Mouse (Mus musculus) cerebral cortex, adult 2 months (tissue): ENCODE measurements around the gene E2f4.

Source experiments
- WGBS: fragments of 180-500 bp; shearing (Covaris S2); methylation state at CpG from one replicate; pipeline ENCODE4 v1.1.7; 2018; 5-methylcytosine and 5-hydroxymethylcytosine counted together

E2f4 gene

DNA sequence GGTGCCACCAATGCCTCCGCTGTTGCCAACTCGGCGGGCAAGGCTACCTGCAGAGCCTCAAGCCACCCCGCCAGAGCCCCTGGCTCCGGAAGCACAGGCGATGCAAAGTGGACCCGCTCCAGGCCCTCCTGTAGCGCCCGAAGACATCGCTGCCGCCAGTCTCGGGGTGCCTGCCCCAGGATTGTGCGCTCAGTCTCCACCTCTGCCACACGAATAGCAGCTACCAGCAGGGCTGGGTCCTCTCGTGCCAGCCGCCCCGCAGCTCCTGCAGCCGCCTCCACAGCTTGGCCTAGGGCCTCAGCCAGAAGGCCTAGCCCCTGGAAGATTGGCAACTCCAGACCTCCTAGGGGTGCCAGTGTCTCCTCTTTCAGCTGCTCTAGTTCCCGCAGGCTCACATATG, 4.1 kb upstream of the E2f4 start:
- WGBS = 81% methylated on average over 19 of the region's 19 CpGs

DNA sequence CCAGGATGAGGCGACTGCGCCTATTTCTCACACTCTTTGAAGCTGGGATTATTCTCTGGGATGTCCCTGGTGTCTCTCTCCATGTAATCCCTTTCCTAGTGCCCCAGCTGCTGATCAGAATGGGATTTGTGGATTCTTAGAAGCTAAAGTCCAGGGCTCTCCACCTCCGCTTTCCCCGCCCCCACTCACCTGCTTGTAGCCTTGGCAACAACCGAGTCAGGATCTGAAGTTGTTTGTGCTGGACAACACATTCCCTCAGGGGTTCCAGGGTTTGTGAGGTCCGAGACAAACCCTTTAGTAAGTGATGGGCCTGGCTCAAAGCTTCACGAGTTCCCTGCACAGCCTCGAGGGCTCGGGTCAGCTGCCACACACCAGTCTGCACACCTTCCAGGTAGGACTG, 2.7 kb upstream of the E2f4 start:
- 66% methylated on average over 9 of the region's 9 CpGs for WGBS

DNA sequence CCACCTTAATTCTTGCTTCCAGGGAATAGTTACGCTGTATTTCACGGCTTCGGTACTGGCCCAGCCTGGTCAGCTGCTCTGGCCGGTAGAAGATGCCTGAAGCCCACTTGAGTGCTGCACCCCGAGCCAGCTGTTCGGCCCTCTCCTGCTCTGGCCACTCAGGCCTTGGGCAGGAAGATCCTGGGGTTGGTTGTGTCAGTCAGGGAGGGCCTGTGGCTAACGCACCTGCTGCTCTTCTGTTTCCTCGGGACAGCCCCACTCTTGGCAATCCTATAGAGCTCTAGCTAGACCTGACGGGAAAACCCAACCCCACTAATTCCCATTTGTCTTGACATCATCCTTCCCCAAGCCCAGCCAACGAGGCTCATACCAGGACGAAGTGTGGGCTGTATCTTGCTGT, 2.2 kb upstream of the E2f4 start:
- 67% methylated on average over 11 of the region's 11 CpGs for WGBS

DNA sequence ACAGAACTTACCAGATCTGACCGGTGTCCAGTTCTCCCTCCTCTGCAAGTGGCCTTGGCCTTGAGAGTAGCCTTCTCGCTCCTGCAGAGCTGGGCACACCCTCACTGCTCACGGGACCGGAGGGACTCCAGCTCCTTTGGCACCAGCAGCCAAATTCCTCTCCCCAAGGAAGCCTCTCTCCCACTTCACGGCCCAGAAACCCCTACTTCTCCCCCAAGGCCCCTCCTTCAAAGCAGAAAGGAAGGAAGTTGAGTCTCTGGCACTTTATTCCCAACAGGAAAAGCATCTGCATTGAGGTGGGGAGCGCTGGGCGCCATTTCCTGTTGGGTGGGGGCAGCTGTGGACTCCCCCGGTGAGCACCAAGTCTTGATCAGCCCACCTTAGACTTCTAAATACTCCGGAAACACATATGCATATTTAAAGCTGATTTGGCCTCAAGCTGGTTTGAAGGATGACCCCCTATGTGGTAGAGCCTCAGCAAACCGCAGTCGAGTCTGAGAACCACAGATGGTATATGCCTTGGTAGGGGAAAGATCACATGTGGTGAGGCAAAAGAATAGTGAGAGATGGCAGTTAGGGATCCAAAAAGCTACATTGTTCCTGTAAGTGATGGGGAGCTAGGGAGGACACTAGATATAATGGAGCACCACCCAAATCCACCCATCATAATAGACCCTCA, 1.4 kb upstream of the E2f4 start, which contains the start of gene Exoc3l:
TSS of gene Exoc3l (minus strand) at position 207 of the 679 bp plus-strand sequence.
- 69% methylated on average over 11 of the region's 11 CpGs for WGBS

DNA sequence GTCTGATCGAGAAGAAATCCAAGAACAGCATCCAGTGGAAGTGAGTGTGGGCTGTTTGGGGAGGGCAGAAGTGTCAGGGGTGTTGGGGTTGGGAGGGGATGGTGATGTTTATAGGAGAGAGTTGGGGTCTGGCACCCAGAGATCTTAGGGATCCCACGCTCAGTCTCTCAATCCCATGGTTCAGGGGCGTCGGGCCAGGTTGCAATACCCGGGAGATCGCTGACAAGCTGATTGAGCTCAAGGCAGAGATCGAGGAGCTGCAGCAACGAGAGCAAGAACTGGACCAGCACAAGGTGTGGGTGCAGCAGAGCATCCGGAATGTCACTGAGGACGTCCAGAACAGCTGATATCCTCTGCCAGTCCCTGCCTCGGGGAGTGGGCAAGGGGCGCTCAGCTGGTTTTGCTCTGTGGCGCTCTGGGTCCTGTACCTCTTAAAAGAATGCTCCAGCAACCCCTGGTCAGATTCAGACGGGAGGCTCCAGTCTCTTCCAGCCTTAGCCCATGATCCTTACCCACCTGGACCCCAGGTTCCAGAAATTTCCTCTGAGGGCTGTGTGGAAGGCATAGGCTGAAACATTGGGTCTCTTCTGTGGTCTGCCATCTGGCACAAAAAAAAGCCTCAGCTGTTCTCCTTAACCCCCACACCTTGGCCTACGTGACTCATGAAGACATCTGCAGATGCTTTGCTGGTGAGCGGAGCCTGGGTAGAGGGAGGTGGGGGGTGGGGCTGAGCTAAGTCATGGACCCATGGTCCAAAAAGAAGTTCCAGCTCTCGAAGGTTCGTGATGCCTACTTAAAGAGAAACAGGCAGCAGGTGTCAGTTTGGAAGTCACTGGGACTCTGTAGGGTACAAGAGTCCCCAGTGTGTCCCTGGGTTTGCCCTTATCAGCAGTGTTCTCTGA, 1.1 kb downstream of the E2f4 start:
- WGBS = 45% methylated on average over 18 of the region's 18 CpGs

GRCm38 (mm10) chr8:105299962-105300361, 2.5 kb downstream of the E2f4 start:
- WGBS = 94% methylated on average over 8 of the region's 8 CpGs

DNA sequence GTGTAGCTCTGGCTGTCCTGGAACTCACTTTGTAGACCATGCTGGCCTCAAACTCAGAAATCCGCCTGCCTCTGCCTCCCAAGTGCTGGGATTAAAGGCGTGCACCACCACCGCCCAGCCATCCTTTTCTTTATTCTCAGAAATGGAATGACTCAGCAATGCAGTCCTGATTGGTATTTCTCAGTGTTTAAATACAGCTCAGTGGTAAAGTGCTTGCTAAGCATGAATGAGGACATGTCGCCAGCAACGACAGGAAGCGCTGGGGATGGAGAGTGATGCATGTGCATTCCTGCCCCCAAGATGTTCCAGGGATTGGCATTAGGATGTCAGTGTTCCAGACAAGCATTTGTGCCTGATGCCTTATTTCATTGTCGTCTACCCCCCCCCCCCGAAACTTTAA, 5.9 kb downstream of the E2f4 start:
- WGBS = 50% methylated on average over 8 of the region's 8 CpGs

DNA sequence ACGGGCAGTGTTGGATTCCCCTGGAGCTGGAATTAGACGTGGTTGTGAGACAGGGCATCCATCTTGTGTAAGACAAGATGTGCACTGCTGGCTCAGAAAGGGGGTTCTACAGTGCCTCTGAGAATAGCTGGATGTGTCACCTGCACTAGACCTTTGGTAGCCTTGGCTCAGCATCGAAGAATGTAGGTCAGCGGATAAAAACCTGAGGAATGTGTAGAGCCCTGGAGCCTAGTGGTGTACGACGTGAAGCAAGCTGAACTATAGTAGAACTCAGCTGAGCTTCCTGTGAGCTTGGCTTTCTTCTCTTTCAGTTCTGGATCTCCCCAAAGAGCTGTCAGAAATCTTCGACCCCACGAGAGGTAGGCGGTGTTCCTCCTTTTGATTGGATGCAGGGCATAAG, 6.4 kb downstream of the E2f4 start:
- WGBS = 53% methylated on average over 9 of the region's 9 CpGs

DNA sequence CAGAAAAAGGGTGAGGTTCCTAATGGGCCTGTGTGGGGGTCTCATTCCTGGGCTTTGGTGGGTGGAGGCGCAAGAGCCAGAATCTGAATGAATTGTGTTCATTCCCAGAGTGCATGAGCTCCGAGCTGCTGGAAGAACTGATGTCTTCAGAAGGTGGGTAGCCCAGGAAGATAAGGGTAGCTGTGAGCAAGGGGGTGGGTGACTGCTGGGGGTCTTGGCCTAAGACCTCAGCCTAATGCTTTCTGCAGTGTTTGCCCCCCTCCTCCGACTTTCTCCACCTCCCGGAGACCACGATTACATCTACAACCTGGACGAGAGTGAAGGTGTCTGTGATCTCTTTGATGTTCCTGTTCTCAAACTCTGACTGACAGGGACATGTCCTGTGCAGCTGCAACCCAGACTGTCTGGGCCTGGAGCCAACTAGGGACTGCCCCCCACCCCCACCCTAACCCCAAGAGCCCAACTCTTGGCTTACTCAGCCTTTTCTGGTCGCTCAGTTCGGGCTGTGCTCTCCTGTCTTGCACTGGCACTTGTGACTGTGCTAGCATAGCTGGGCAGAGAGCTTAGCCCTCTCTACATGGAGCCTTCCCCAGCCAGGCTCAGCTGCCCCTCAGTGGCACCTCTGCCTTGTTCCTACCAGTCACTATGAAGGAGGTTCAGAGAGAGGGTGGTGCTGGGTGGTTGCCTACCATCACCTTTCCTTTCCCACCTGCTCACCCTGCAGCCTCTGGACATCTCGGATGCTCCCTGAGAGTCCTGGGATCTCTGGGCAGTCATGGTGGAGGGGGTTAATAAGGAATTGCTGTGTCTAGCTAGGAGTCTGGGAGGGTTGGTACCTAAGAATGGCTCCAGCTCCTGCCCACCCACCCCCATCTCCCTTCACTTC, 7.1 kb downstream of the E2f4 start:
- 36% methylated on average over 9 of the region's 9 CpGs for WGBS

DNA sequence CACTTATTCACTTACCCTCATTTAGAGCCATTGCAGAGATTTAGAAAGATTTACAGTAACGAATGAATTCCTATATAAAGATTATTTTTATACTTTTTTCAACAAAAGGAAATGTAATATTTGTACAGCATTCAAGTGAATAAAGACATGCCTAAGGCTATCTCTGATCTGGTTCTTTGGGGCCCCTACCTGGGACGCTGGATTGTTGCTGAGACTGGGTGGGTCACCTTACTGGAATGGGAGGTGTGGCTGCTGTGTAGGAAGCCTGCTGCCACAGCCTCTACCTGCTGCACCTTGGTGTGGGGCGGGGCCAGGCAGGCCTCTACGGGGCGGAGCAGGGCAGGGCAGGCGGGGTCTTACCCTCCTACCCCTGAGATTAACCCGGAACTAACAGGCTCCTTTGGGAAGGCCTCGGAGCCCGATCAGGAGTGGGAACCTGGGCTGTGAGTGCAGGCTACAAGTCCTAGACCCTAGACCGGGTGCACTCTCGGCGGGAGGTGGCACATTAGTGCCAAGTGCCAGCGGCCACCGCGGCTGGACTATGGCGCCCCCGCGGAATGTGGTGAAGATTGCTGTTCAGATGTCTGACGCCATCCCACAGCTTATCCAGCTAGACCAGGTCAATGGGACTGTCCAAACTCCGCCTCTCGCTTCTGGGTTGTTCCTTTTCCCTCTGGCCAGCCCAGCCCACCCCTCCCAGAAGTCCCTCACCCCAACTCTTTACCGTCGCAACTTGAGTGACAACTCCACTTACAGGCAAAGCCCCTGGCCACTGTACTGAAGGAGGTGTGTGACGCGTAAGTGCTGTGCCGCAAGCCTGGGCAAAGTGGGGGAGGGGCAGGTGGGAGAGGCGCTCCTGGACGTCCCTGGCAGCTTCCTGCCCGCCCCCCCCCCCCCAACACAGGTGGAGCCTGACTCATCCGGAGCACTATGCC, 8.0 kb downstream of the E2f4 start, which contains the start of gene Elmo3:
TSS of gene Elmo3 (plus strand) at position 391 of the 935 bp plus-strand sequence.
- WGBS = 6% methylated on average over 29 of the region's 30 CpGs

GRCm38 (mm10) chr8:105306146-105306691, 8.8 kb downstream of the E2f4 start:
- 48% methylated on average over 5 of the region's 5 CpGs for WGBS

DNA sequence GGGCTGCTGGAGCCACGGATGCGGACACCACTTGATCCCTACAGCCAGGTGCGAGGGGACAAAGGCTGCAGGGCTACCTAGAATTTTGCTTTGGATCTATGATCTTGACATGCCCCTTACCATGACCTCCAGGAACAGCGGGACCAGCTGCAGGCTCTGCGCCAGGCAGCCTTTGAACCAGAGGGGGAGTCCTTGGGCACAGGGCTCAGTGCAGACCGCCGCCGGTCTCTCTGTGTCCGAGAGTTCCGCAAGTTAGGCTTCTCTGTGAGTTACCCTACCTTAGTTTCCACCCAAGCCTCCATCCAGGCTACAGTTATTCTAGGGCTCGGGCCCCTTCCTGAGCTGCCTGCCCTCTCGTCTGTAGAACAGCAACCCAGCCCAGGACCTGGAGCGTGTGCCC, 10.2 kb downstream of the E2f4 start:
- 95% methylated on average over 13 of the region's 13 CpGs for WGBS

DNA sequence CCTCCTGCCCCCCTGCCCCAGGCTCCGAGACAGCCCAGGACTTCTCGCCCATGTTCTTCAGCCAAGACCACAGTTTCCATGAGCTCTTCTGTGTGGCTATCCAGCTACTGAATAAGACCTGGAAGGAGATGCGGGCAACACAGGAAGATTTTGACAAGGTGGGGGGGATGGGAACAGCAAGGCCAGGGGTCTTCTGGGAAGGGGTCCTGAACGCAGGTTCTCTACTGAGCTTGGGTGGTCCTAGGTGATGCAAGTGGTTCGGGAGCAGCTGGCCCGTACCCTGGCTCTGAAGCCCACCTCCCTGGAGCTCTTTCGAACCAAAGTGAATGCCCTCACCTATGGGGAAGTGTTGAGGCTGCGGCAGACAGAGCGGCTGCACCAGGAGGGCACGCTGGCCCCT, 11.0 kb downstream of the E2f4 start:
- 95% methylated on average over 10 of the region's 10 CpGs for WGBS

- WGBS = 80% methylated on average over 15 of the region's 15 CpGs
Observed at GRCm38 (mm10) chr8:105309142-105309847, 11.8 kb downstream of the E2f4 start.

DNA sequence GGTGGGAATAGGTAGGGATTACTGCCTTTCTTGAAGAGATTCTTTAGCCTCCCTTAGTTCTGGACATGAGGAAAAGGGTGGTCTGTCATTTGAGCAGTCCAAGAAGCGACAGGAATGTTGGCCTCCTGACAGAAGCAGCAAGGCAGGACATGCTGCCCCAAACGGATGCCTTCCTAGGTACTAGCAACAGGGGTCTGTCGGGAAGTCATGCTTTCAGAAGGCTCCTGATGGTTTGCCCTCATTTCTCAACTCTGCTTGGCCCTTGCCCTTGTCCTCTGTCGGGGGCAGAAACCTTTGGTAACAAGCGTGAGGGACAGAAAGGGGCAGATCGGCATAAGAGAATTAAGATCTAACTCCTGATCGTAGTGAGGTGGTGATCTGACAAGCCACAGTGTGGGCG, 12.7 kb downstream of the E2f4 start:
- 85% methylated on average over 8 of the region's 8 CpGs for WGBS

DNA sequence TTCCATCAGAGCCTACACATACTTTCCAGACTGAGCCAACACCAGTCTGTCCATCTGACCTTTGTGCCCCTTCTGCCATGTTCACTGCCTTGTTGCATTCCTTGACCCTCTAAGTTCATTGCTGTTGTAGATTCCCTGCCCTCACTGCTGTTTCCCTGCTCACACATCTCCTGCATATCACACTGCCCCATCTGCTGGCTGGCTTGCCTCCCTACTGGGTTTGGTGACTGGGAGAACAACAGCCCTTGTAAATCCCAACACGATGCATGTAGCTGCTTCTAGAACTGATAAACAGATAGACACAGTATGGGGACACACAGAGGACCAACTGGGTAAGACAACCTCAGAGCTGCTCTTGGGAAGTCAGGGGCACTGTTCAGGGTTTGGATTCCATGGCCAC, 14.3 kb downstream of the E2f4 start:
- 41% methylated on average over 1 of the region's 1 CpGs for WGBS

GRCm38 (mm10) chr8:105312891-105313481, 15.5 kb downstream of the E2f4 start:
- 81% methylated on average over 8 of the region's 8 CpGs for WGBS

- WGBS = 86% methylated on average over 9 of the region's 9 CpGs
Observed at GRCm38 (mm10) chr8:105313622-105314402, 16.3 kb downstream of the E2f4 start.
